Mouse (Mus musculus): ENCODE measurements around the gene B3gnt2.

B3gnt2 gene

DNA sequence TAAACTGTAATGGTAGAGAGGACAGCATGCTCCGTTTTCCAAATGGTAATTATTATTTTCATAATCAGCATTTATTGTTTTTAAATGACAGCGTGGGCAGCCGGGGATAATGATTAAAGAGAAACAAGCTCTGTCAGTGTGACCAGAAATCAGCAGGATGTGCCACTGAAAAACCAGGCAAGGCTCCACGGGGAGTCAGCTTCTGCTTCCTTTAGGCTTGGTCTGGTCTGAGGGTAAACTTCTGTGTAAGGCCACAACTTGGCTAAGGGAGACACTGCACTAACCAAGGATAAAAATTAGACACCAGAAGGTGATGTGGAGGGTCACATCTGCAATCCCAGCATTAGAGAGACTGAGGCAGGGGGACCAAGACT is 11.5 kb upstream of the B3gnt2 start:
- no peak for ATAC-seq (ENCODE audit: insufficient number of reproducible peaks, low FRiP score, low TSS enrichment)

- ATAC-seq (ENCODE audit: insufficient number of reproducible peaks, low FRiP score, low TSS enrichment) = no peak
These were observed 11.0 kb upstream of the B3gnt2 start for GRCm38 (mm10) chr11:22871628-22872306.

- ATAC-seq (ENCODE audit: insufficient number of reproducible peaks, low FRiP score, low TSS enrichment) = no peak
These were observed 7.8 kb upstream of the B3gnt2 start for GRCm38 (mm10) chr11:22868582-22868981.

DNA sequence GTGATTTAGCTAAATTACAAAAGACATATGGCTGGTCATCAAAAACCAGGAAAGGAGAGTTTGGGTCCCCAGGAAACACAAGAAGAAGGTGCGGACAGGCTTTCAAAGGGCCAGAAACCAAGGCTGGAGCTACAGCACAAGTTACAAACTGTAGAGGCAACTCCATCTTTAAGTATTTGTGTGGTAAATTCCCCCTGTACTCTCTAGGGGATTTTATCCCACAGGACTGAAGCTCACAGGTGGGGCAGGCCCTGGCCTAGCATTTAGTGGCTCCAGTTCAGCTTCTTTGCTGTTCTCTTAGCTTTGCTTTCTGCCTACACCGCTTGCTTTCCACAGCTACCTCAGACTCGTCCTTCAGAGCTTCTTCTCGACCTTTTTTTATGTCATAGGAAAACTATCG is 6.9 kb upstream of the B3gnt2 start:
- no peak for ATAC-seq (ENCODE audit: insufficient number of reproducible peaks, low FRiP score, low TSS enrichment)

- no peak for ATAC-seq (ENCODE audit: insufficient number of reproducible peaks, low FRiP score, low TSS enrichment)
These were observed 5.0 kb upstream of the B3gnt2 start for GRCm38 (mm10) chr11:22865635-22866246.

DNA sequence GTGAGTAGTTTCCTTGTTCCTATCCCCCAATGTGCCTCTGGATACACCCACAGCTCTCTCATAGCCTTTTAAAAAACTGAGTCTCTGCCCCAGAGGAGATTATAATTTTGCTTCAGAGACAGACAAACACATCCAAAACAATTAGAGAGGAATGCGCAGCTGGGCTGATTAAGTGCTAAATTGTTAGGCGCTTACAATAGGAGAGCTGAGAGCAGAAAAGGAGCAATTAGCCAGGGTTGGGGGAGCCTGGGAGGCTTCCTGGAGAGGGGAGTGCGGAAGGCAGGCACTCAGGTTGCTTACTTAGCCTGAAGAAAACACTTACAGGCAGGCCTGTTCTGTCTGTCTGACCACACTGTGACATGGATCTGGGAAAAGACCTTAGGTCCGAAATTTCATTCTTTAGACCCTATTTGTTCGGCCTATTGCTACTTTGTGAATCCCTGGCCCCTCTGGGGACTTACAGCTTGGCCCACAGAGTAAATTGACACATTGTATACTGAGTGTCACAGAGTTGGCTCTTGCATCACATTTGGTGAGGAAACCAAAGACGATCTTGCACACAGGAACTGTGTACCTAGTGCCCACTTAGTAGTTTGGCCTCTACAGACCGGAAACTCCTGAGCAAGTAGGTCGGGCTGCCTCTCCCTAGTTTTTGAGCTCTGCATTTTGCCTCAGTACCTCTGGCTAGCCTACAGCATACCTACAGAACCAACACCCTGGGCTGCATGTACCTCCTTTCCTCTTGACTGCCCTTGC is 3.7 kb upstream of the B3gnt2 start:
- ATAC-seq (ENCODE audit: insufficient number of reproducible peaks, low FRiP score, low TSS enrichment) = no peak

DNA sequence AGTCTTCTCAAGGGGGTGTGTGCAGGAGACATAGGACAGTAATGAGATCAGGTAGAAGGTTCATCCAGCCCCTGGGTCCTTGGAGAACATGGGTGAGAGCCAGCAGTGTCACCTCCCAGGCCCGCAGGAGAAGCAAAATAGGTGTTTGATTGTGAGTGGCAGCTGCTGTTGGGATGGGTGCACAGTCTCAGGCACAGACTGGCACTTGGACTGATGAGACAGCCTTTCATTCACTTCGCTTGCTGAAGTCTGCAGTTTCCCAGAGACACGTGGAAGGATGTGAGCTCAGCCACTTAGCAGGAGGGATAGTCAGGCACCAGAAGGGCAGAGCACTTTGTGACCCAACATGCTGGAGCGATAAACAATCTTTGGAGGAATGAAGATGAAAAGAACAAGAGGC is 2.8 kb upstream of the B3gnt2 start:
- ATAC-seq (ENCODE audit: insufficient number of reproducible peaks, low FRiP score, low TSS enrichment) = no peak

GRCm38 (mm10) chr11:22861315-22861714 is 554 bp upstream of the B3gnt2 start:
- ATAC-seq (ENCODE audit: insufficient number of reproducible peaks, low FRiP score, low TSS enrichment) = no peak

DNA sequence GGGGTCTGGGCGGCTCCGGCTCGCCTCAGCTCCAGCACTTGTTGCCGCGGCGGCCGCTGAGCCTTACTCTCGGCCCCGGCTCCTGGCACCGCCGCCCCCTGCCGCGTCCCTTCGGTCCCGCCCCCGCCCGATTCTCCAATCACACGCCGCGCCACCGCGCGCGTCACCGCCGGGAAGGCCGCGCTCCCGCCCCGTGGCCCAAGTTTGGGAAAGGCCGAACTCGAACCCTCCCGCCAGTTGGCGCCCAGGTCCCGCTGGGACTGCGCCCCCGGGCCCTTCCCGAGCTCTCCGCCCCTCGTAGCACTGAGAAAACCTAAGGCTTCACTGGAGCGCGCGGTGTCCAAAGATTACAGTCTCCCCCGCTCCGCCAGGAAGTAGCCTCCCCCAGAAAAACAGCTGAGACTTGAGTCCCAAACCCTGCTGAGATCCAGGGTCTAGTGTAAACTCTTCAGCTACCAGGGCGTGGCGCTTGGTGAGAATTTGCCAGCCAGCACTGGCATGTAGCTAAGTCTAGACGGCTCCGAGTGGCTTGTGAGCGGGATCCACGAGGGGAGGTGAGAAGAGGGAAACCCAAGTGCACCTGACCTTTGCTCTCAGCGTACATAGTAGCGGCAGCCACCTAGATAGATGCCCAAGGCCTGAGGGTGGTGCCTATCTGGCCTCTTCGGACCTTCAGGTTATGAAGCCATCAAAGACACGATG is 977 bp downstream of the B3gnt2 start:
- ATAC-seq (ENCODE audit: insufficient number of reproducible peaks, low FRiP score, low TSS enrichment) = peak; percentile 39; the same call in 1 of the 2 replicates

DNA sequence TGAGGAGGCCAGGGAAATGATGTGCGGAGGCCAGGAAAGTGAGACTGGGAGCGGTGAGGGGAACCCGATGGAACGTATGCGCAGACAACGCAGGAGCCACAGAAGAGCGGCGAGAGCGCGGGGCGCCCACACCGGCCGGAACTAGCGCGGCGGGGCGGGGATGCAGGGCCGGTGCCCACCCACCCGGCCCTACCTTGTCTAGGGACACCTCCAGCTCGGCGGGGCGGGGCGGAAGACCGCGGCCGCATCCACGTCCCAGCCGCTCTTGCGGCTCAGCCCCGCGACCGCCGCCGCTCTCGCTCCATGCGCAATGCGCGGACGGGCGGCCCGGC is 1.5 kb downstream of the B3gnt2 start:
- ATAC-seq (ENCODE audit: insufficient number of reproducible peaks, low FRiP score, low TSS enrichment) = 0 out of 2 replicates have a peak, but pooled peaks have one; percentile 12

DNA sequence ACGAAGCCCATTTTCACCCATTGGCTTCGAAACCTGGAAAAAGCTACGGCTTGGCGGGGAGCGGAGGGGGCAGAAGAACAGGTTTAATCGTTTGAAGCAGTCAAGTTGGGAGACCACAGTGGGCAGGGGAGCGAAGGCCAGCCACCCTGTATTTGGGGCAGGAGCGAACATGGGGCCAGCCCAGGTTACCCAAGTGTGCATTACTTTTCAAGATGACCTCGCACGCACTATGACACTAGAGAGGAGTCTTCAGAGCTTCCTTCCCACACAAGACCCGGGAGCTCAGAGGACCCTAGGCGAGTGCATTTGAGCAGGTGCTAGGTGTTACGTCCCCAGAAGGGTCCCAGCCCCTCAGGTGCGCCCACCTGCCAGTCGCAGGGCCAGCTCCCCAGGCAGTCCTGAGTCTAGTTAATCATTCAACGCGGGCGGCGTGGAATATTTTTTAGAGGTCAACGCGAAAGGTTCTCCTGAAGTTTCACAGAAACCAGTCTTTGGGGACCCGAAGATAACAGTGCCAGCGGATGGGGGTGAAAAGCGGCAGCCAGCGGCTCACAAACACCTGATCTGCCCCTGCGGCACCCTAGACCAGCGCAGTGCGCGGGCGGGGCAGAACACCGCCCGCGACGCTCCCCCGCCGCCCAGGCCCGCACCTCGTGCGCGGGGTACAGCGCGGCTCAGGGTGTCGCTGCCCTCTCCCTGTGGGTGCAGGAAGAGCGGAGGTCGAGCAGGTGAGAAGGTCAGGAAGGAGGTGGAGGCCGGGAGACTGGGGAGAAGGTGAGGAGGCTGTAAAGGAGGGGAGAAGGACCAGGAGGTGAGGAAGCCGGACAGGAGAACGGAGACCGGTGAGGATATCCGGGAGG is 2.1 kb downstream of the B3gnt2 start:
- ATAC-seq (ENCODE audit: insufficient number of reproducible peaks, low FRiP score, low TSS enrichment) = 0 out of 2 replicates have a peak, but pooled peaks have one; percentile 17

DNA sequence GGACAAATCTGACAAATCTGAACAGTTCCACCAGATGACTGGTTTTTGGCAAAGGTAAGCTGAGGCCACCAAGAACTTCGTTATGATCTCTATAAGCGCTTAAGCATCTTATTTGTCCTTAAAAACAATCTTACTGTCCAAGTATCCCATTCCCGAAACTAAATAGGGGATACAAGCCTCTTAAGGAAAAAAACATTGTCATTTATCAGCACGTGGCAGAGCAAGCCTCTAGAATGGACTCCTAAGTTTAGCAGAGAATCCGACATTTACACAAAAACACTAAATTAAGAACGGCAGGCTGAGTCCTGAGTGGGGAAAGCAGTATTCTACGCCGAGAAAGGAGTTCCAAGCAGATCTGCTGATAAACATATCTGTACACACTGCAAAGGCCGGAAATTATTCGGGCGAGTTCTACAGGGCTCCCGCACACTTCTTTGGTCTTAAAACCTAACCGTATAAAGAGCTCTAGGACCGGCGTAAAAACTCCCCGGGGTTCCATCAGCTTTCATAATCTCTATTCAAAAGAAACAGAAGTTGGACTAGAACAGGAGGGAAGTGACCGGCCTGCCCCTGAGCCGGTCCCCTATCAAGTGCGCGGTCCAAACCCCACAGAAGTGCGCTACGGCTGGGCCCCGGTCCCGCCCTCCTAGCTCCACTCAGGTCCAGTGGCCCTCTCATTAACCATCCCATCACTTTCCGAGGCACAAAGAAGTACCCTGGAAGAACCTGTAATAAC is 2.9 kb downstream of the B3gnt2 start:
- ATAC-seq (ENCODE audit: insufficient number of reproducible peaks, low FRiP score, low TSS enrichment) = no peak

- no peak for ATAC-seq (ENCODE audit: insufficient number of reproducible peaks, low FRiP score, low TSS enrichment)
These were observed 3.6 kb downstream of the B3gnt2 start for GRCm38 (mm10) chr11:22857106-22857704.

DNA sequence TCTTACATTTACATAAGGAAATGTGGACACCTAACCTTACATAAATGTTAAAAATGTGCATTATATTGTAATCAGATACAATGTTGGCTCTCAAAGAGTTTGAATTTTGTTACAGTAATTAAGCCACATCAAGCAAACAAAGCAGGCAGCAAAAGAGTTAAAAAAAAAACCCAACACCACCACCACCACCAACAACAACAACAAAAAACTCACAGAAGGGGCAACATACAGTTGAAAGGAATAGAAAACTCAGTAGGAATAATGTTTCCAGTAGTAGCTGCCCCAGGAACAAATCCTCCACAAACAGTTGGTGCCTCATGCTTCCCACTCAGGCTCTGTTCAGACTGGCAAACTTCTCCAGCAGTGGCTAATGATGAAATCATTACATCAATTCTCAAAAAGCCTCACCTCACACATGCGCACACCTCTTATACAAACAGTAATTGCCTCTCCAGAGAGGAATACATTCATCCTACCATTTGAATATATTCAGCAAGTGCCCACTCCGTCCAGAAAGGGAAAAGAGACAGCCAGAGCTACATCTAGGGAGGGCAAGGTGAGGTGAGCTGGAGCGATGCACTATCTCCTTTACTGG is 4.3 kb downstream of the B3gnt2 start:
- no peak for ATAC-seq (ENCODE audit: insufficient number of reproducible peaks, low FRiP score, low TSS enrichment)

- no peak for ATAC-seq (ENCODE audit: insufficient number of reproducible peaks, low FRiP score, low TSS enrichment)
These were observed 6.2 kb downstream of the B3gnt2 start for GRCm38 (mm10) chr11:22854571-22854970.

DNA sequence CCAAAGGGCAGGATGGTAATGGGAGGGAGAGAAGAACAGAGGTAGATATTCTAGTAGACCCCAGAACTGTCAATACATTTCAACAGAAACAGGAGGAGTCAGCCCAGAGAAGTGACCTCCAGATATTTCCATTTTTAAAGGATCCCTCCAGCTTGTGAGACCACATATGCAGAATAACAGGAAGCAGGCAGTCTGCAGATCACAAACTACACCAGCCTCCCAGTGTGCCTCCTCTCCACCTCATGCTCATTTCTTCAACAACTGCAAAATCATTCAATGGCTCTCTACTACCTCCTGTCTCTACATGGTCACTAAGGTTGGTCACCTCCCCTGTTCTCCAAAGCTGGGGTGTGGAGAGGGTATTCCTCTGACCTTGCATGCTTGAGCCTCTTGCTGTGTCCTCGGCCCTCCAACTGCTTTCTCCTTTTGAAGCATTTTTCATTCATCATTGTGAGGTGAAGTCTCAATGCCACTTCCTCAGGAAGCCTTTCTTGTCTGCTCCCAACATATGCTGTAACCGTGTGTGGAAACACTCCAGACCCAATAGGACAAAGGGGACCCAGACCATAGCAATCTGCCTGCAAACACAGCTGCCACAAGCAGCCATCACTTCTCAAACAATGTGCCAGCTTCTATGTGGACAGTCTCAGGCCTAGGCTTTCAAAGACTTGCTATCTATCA is 7.1 kb downstream of the B3gnt2 start:
- ATAC-seq (ENCODE audit: insufficient number of reproducible peaks, low FRiP score, low TSS enrichment) = no peak

GRCm38 (mm10) chr11:22852510-22852909 is 8.3 kb downstream of the B3gnt2 start:
- no peak for ATAC-seq (ENCODE audit: insufficient number of reproducible peaks, low FRiP score, low TSS enrichment)

GRCm38 (mm10) chr11:22851416-22851815 is 9.3 kb downstream of the B3gnt2 start:
- no peak for ATAC-seq (ENCODE audit: insufficient number of reproducible peaks, low FRiP score, low TSS enrichment)
